Mouse (Mus musculus) CH12.LX (cell line): ENCODE results near the gene Gnpnat1. TPM values are rescaled to one million over a fixed set of nuclear protein-coding genes. Genes with fewer than 3 reads are reported as not detected.
A peak's percentile ranks its signal among the peaks of the same experiment; 100 is the strongest.

Experiments
- DNase-seq: peaks from one replicate; pipeline ENCODE4 v3.0.0-alpha.2; 2013; ENCODE audit errors: extremely low read depth
- H3K27ac ChIP-seq: 2 replicates; pipeline ENCODE4 v1.5.1; 2012; ENCODE audit warnings: low read depth, mild to moderate bottlenecking, control low read depth, moderate library complexity; ENCODE audit not compliant: insufficient read depth
- H3K27me3 ChIP-seq: replicated peaks from 2 replicates; pipeline ENCODE3; 2012; ENCODE audit warnings: inconsistent platforms
- H3K36me3 ChIP-seq, 2 experiments: replicated peaks in 1 of 2; 2 replicates each; pipeline versions ENCODE3 to v1.6.1; 2012; ENCODE audit warnings: inconsistent platforms in 1 of 2, low read length in 1 of 2, mild to moderate bottlenecking in 1 of 2, mixed read lengths in 1 of 2, moderate library complexity in 1 of 2; ENCODE audit not compliant: control insufficient read depth in 1 of 2, insufficient read depth in 1 of 2
- H3K4me1 ChIP-seq, 2 experiments: 2 replicates each; pipeline ENCODE4 v1.6.1; 2012; ENCODE audit warnings: inconsistent platforms in 1 of 2, moderate library complexity in 1 of 2; ENCODE audit not compliant: insufficient read depth in 2 of 2, control insufficient read depth in 1 of 2
- H3K4me2 ChIP-seq: 2 replicates; pipeline ENCODE4 v1.6.1; 2012; ENCODE audit warnings: low read depth, mild to moderate bottlenecking, control low read depth; ENCODE audit not compliant: poor library complexity, insufficient read depth, severe bottlenecking
- H3K4me3 ChIP-seq, 3 experiments: fragments of 150-350 bp in 1 of 3; sonication (generic) in 1 of 3; replicated peaks in 1 of 3; 2 replicates each; pipeline versions ENCODE3 to v1.5.1; 2011 to 2012; ENCODE audit warnings: low read depth in 2 of 3, low read length in 2 of 3, mild to moderate bottlenecking in 2 of 3, moderate library complexity in 2 of 3, control low read depth in 1 of 3, improper control_type of control experiment in 1 of 3, inconsistent platforms in 1 of 3, mixed read lengths in 1 of 3; ENCODE audit not compliant: poor library complexity in 1 of 3
- H3K79me2 ChIP-seq: replicated peaks from 2 replicates; pipeline ENCODE4 v1.6.1; 2012; ENCODE audit warnings: mild to moderate bottlenecking, moderate library complexity; ENCODE audit not compliant: control insufficient read depth, poor library complexity, insufficient read depth, severe bottlenecking; ENCODE audit errors: extremely low read depth
- H3K9ac ChIP-seq: 2 replicates; pipeline ENCODE4 v1.6.1; 2012; ENCODE audit warnings: low read depth, mild to moderate bottlenecking, control low read depth, moderate library complexity; ENCODE audit not compliant: insufficient read depth
- H3K9me3 ChIP-seq: replicated peaks from 2 replicates; pipeline ENCODE3; 2012; ENCODE audit warnings: low read length, inconsistent platforms, mixed read lengths
- BHLHE40 ChIP-seq: IDR thresholded peaks from 2 replicates; pipeline ENCODE4 v1.6.1; 2011; ENCODE audit warnings: mild to moderate bottlenecking, low read depth, low read length, improper control_type of control experiment
- CHD1 ChIP-seq: IDR thresholded peaks from 2 replicates; pipeline ENCODE4 v1.6.1; 2012; ENCODE audit warnings: low read depth, low read length, improper control_type of control experiment, inconsistent platforms
- CHD2 ChIP-seq: IDR thresholded peaks from 2 replicates; pipeline ENCODE4 v1.6.1; 2011; ENCODE audit warnings: low read length, improper control_type of control experiment
- CTCF ChIP-seq, 2 experiments: IDR thresholded peaks in 1 of 2; conservative IDR thresholded peaks in 1 of 2; 2 replicates each; pipeline ENCODE4 v1.5.1; 2011 to 2012; ENCODE audit warnings: low read depth in 2 of 2, low read length in 2 of 2, improper control_type of control experiment in 1 of 2, inconsistent platforms in 1 of 2, mild to moderate bottlenecking in 1 of 2, moderate library complexity in 1 of 2
- E2F4 ChIP-seq: IDR thresholded peaks from 2 replicates; pipeline ENCODE4 v1.6.1; 2011; ENCODE audit warnings: low read depth, low read length, improper control_type of control experiment; ENCODE audit not compliant: insufficient replicate concordance
- ELF1 ChIP-seq: IDR thresholded peaks from 2 replicates; pipeline ENCODE4 v1.6.1; 2014; ENCODE audit warnings: low read depth, mild to moderate bottlenecking, inconsistent platforms, low read length, improper control_type of control experiment
- HCFC1 ChIP-seq: IDR thresholded peaks from 2 replicates; pipeline ENCODE4 v1.6.1; 2012; ENCODE audit warnings: low read depth, mild to moderate bottlenecking, inconsistent platforms, low read length, improper control_type of control experiment
- JUND ChIP-seq: conservative IDR thresholded peaks from 2 replicates; pipeline ENCODE4 v1.6.1; 2011; ENCODE audit warnings: low read depth, low read length, improper control_type of control experiment
- MAX ChIP-seq: IDR thresholded peaks from 2 replicates; pipeline ENCODE4 v1.6.1; 2011; ENCODE audit warnings: low read length, improper control_type of control experiment
- MAZ ChIP-seq: IDR thresholded peaks from 2 replicates; pipeline ENCODE4 v1.6.1; 2012; ENCODE audit warnings: low read depth, mild to moderate bottlenecking, inconsistent platforms, low read length, improper control_type of control experiment, moderate library complexity
- MEF2A ChIP-seq: IDR thresholded peaks from 2 replicates; pipeline ENCODE4 v1.6.1; 2014; ENCODE audit warnings: low read depth, mild to moderate bottlenecking, inconsistent platforms, low read length, improper control_type of control experiment, borderline replicate concordance
- MXI1 ChIP-seq: IDR thresholded peaks from 2 replicates; pipeline ENCODE4 v1.6.1; 2011; ENCODE audit warnings: mild to moderate bottlenecking, low read depth, low read length, improper control_type of control experiment
- MYC ChIP-seq: IDR thresholded peaks from 2 replicates; pipeline ENCODE4 v1.6.1; 2011; ENCODE audit warnings: low read depth, mild to moderate bottlenecking, improper control_type of control experiment, low read length
- NELFE ChIP-seq: IDR thresholded peaks from 2 replicates; pipeline ENCODE4 v1.6.1; 2011; ENCODE audit warnings: low read depth, low read length, improper control_type of control experiment
- NRF1 ChIP-seq: IDR thresholded peaks from 2 replicates; pipeline ENCODE4 v1.6.1; 2014; ENCODE audit warnings: low read depth, mild to moderate bottlenecking, inconsistent platforms, low read length, improper control_type of control experiment, moderate library complexity
- PAX5 ChIP-seq: IDR thresholded peaks from 2 replicates; pipeline ENCODE4 v1.6.1; 2012; ENCODE audit warnings: low read length, inconsistent platforms, mixed read lengths
- POLR2A ChIP-seq: IDR thresholded peaks from 2 replicates; pipeline ENCODE4 v1.6.1; 2011; ENCODE audit warnings: low read depth, mild to moderate bottlenecking, improper control_type of control experiment, low read length
- POLR2AphosphoS2 ChIP-seq: IDR thresholded peaks from 2 replicates; pipeline ENCODE4 v1.6.1; 2011; ENCODE audit warnings: low read depth, low read length, improper control_type of control experiment
- RAD21 ChIP-seq: IDR thresholded peaks from 2 replicates; pipeline ENCODE4 v1.6.1; 2011; ENCODE audit warnings: low read depth, mild to moderate bottlenecking, low read length, improper control_type of control experiment, moderate library complexity
- RCOR1 ChIP-seq: conservative IDR thresholded peaks from 2 replicates; pipeline ENCODE4 v1.6.1; 2012; ENCODE audit warnings: low read depth, mild to moderate bottlenecking, inconsistent platforms, low read length, improper control_type of control experiment
- SMC3 ChIP-seq: IDR thresholded peaks from 2 replicates; pipeline ENCODE4 v1.6.1; 2011; ENCODE audit warnings: low read depth, low read length, improper control_type of control experiment
- TBP ChIP-seq: conservative IDR thresholded peaks from 2 replicates; pipeline ENCODE4 v1.6.1; 2011; ENCODE audit warnings: low read depth, low read length, improper control_type of control experiment
- UBTF ChIP-seq: IDR thresholded peaks from 2 replicates; pipeline ENCODE4 v1.6.1; 2012; ENCODE audit warnings: low read depth, mild to moderate bottlenecking, inconsistent platforms, low read length, improper control_type of control experiment, moderate library complexity
- USF1 ChIP-seq: IDR thresholded peaks from 2 replicates; pipeline ENCODE4 v1.6.1; 2014; ENCODE audit warnings: low read depth, mild to moderate bottlenecking, inconsistent platforms, low read length, improper control_type of control experiment
- ZC3H11A ChIP-seq: IDR thresholded peaks from 2 replicates; pipeline ENCODE4 v1.6.1; 2012; ENCODE audit warnings: low read depth, mild to moderate bottlenecking, inconsistent platforms, low read length, improper control_type of control experiment
- ZKSCAN1 ChIP-seq: IDR thresholded peaks from 2 replicates; pipeline ENCODE4 v1.6.1; 2012; ENCODE audit warnings: low read depth, inconsistent platforms, low read length, improper control_type of control experiment, borderline replicate concordance
- ZNF384 ChIP-seq: IDR thresholded peaks from 2 replicates; pipeline ENCODE4 v1.6.1; 2012; ENCODE audit warnings: low read depth, low read length, improper control_type of control experiment, inconsistent platforms
- dilution Hi-C: fragments of 300-500 bp; cut with MboI; formaldehyde crosslinking; loops from 2 replicates; pipeline ENCODE4 v1.14.3; 2020; ENCODE audit warnings: low sequenced_read_pairs; ENCODE audit not compliant: extremely low pct_unique_long_range_greater_than_20kb, extremely low pct_ligation_motif_present
- in situ Hi-C: fragments of 300-500 bp; cut with MboI; formaldehyde crosslinking; loops from 3 replicates; pipeline ENCODE4 v1.14.3; 2019; ENCODE audit warnings: low sequenced_read_pairs, low pct_ligation_motif_present, low pct_unique_long_range_greater_than_20kb, mixed read lengths
- polyA plus RNA-seq: library from polyadenylated mRNA; unstranded; fragments of >175 nt; gene quantifications from 2 replicates; pipeline ENCODE4 v1.2.1, GENCODE M21; 2012; ENCODE audit warnings: low read depth; ENCODE audit not compliant: insufficient read length
- total RNA-seq, 2 experiments: library from RNA; depleted of rRNA; stranded (reverse); fragments of 300-350 nt in 1 of 2; fragments of >200 nt in 1 of 2; gene quantifications; 2 replicates each; pipeline ENCODE4 v1.2.3; 2012 to 2014

Gnpnat1 gene
- total and polyA plus RNA-seq, 3 experiments: 28.6 to 82.9 (median 42.8) TPM

DNA sequence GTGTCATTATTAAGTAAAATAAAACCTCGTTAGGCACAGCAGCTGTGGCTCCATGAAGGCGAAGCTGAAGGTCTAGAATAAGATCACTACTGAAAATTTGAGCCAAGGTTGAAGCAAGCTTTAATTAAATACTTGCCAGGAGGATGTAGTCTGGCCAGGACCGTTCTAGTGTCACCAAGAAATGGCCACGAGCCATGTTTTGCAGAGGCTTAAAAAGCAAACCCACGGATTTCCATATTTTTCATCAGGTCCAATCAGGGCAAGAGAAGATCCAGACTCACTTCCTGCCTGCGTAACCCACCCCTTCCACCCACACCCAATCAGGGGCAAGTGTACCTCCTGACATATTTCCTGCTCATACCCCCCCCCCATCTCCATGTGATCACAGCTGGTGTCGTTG lies 1.1 kb downstream of the Gnpnat1 start:
- H3K4me3 ChIP-seq: no peak overlapping the region
- no peak overlapping the region for H3K27ac ChIP-seq
- DNase-seq: no peak
- no peaks in the 10 kb centered on the region for H3K36me3 ChIP-seq
- H3K79me2 ChIP-seq: no peaks in the 10 kb centered on the region
- TF ChIP-seq RCOR1: no peak
- no peak for TF ChIP-seq POLR2A
- no peak for TF ChIP-seq ZNF384
- TF ChIP-seq POLR2AphosphoS2: no peak
- no peak for TF ChIP-seq HCFC1
- no peak for TF ChIP-seq MAZ
- no peak for TF ChIP-seq SMC3
- no peak for TF ChIP-seq MEF2A
- no peak for TF ChIP-seq ZKSCAN1
- no peak for TF ChIP-seq RAD21
- no peak for TF ChIP-seq MXI1
- no peak for TF ChIP-seq UBTF
- no peak for TF ChIP-seq USF1
- TF ChIP-seq ZC3H11A: no peak
- TF ChIP-seq TBP: no peak
- no peak for TF ChIP-seq ELF1
- no peak for TF ChIP-seq MYC
- TF ChIP-seq BHLHE40: no peak
- TF ChIP-seq CTCF (conservative IDR thresholded peaks at IDR 0.05 in 1 of 2, IDR thresholded peaks at IDR 0.05 in 1 of 2; ENCODE audit: low read depth in 2 of 2, low read length in 2 of 2): no peak
- no peak for TF ChIP-seq PAX5
- H3K27me3 ChIP-seq: no peaks in the 10 kb centered on the region
- dilution Hi-C loops: no loop called here
- no peaks in the 10 kb centered on the region for H3K4me1 ChIP-seq
- H3K9ac ChIP-seq: no peak overlapping the region
- in situ Hi-C loops: no loop called here
- no peaks in the 10 kb centered on the region for H3K9me3 ChIP-seq
- H3K4me2 ChIP-seq: no peak overlapping the region

DNA sequence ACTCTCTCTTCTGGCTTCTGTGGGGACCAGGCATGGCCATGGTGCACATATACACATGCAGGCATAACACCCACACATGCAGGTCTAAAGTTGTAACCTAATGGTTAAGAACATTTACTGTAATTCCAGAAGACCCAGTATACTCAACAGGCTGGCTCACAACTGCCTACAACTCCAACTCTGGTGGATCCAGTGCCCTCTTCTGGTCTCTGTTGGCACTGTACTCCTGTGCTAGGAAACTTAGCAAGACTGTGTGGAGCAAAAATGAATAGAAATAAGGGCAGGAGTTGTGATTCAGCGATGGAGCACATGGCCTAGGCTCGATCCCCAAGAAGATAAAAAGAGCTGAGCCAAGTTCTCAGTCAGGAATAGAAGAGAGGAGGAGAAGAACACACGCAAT lies 4.9 kb downstream of the Gnpnat1 start:
- Histone ChIP-seq H3K27me3 (no peaks in the 10 kb centered on the region), H3K9me3 (no peaks in the 10 kb centered on the region), H3K27ac (no peak overlapping the region), H3K79me2 (no peaks in the 10 kb centered on the region), H3K4me2 (no peak overlapping the region), H3K9ac (no peak overlapping the region), H3K4me3 (no peak overlapping the region), H3K36me3 (no peaks in the 10 kb centered on the region), H3K4me1 (no peaks in the 10 kb centered on the region)
- dilution Hi-C loops (no loop called here), in situ Hi-C loops (no loop called here)
- TF ChIP-seq CHD2 (no peak), RAD21 (peak; percentile 38), BHLHE40 (no peak), JUND (no peak), UBTF (no peak), ELF1 (no peak), NRF1 (no peak), E2F4 (no peak), ZKSCAN1 (no peak), SMC3 (peak; percentile 24), POLR2A (no peak), CHD1 (no peak), MEF2A (no peak), CTCF (conservative IDR thresholded peaks at IDR 0.05 in 1 of 2, IDR thresholded peaks at IDR 0.05 in 1 of 2; ENCODE audit: low read depth in 2 of 2, low read length in 2 of 2) (peak; percentile 33 to 63; a peak in 2 of 4 replicates), MYC (no peak), NELFE (no peak), USF1 (no peak), MAX (no peak), ZNF384 (no peak), HCFC1 (no peak), POLR2AphosphoS2 (no peak), MXI1 (no peak)
- peak; percentile 26 for DNase-seq
